Mouse (Mus musculus) macrophage (primary cell): ENCODE data around the gene Zfp52. TPM values are rescaled to one million over a fixed set of nuclear protein-coding genes. Genes with fewer than 3 reads are reported as not detected.

Experiments used
- polyA plus RNA-seq: library from polyadenylated mRNA; stranded (reverse); fragments of 250-400 nt; gene quantifications from 3 replicates; pipeline ENCODE4 v1.2.4, GENCODE M21; 2018; ENCODE audit warnings: inconsistent platforms

Zfp52 gene
- polyA plus RNA-seq, 1 experiment from 2014 or later = 21.1 TPM

Other genes starting within 250 kb of the Zfp52 start
- gene Vmn1r237, start 223.7 kb upstream of the Zfp52 start, polyA plus RNA-seq = not detected in 3 replicates
- 3.9 to 6.9 TPM (median 4.9 TPM) in 3 replicates for gene Zfp677, start 151.8 kb upstream of the Zfp52 start, polyA plus RNA-seq
- 2.9 to 5.2 TPM (median 4.6 TPM) in 3 replicates for gene Zfp54, start 112.3 kb upstream of the Zfp52 start, polyA plus RNA-seq
- 5.0 to 11.8 TPM (median 7.5 TPM) in 3 replicates for gene Zfp51, start 85.2 kb upstream of the Zfp52 start, polyA plus RNA-seq
- 5.6 to 11.7 TPM (median 10.3 TPM) in 3 replicates for gene Zfp53, start 46.5 kb upstream of the Zfp52 start, polyA plus RNA-seq
- 5.0 to 9.7 TPM (median 7.9 TPM) in 3 replicates for gene Zfp948, start 31.5 kb downstream of the Zfp52 start, polyA plus RNA-seq
- 2.1 to 4.0 TPM (median 2.2 TPM) in 3 replicates for gene Zfp983, start 115.1 kb downstream of the Zfp52 start, polyA plus RNA-seq
- gene Gm10226, start 156.3 kb downstream of the Zfp52 start, polyA plus RNA-seq = 7.3 to 39.8 TPM in 2 of 3 replicates, not detected in the other
- gene Zfp760, start 172.2 kb downstream of the Zfp52 start, polyA plus RNA-seq = 1.8 to 2.9 TPM (median 2.7 TPM) in 3 replicates
- 1.2 to 3.1 TPM (median 2.6 TPM) in 3 replicates for gene Zfp229, start 195.3 kb downstream of the Zfp52 start, polyA plus RNA-seq